Mouse (Mus musculus): ENCODE results near the gene Adgrv1.
A peak's percentile ranks its signal among the peaks of the same experiment; 100 is the strongest.

Gene Adgrv1

DNA sequence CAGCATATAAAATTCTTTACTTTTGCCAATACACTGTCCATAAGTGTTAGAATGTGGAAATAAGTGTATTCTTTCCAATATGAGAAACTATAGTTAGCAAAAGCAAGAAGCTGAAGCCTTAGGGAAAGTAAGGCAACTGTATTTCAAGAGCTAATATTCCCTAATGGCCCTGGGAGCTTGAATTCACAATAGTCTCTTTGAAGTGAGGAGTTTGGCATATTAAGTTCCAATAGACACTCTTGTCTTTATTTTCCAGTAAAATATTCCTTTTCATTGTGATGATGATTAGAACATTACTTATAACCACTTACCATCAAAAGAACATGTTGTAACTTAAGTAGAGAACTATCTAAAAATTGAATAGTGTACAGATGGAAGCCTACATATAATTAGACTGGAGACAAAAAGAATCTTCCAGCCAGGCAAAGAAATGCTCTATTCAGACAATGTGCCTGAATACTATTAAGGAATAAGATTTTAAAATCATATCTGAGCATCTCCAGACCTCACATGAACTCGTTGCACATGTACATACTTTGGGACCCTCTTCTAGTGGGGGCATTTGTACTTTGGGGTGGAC, 225.0 kb downstream of the Adgrv1 start:
- DNase-seq, result no peak

DNA sequence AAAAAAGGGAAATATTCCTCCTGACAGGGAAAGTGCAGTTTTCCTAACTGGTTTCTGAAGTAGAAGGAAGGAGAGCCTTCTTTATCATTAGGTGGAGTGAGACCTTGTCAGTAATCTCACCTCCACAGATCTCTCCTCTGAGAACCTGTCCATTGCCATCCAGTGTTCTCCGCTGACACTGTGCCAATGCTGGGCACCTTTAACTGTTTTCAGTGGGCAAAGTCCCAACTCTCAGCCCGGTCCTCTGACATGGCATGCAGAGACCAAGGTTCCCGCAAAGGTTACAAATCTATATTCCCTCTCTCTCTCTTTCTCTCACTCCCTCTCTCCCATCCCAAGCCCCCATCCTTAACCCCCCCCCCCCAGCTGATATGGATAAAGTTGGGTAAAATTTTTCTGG, 230.1 kb downstream of the Adgrv1 start:
- peak; percentile 59 for DNase-seq

DNA sequence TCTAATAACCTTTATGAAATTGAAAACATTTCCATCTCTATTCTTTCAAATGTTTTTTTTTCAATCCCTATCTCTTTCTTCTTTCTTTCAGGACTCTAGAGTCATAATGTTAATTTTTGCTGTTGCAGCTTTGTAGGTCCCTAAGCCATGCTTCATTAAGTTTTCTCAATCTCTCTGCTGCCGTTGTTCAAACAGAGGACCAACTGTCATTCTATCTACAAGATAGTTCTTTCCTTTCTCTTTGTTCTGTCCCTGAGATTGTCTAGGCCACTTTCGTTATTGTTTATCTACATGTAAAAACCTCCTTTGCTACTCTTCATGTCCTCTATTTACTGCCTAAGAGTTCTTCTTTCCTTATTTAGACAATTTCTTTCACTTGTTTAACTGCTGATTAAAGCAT, 230.8 kb downstream of the Adgrv1 start:
- no peak for DNase-seq

DNA sequence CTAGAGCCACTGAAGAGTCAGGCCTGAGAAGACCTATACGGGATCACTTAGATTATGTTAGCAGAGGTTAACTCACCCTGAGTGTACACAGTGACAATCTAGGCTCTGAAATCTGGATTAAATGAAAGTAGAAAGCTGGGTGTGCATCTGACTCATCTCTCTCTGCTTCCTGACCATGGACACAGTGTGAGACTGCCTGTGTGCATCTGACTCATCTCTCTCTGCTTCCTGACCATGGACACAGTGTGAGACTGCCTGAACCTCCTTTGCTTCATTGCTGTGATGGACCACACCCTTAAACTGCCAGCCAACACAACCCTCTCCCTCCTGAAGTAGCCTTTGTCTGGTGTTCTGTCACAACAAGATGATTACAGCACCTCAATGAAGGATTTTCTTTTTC, 231.2 kb downstream of the Adgrv1 start:
- DNase-seq, result no peak

DNA sequence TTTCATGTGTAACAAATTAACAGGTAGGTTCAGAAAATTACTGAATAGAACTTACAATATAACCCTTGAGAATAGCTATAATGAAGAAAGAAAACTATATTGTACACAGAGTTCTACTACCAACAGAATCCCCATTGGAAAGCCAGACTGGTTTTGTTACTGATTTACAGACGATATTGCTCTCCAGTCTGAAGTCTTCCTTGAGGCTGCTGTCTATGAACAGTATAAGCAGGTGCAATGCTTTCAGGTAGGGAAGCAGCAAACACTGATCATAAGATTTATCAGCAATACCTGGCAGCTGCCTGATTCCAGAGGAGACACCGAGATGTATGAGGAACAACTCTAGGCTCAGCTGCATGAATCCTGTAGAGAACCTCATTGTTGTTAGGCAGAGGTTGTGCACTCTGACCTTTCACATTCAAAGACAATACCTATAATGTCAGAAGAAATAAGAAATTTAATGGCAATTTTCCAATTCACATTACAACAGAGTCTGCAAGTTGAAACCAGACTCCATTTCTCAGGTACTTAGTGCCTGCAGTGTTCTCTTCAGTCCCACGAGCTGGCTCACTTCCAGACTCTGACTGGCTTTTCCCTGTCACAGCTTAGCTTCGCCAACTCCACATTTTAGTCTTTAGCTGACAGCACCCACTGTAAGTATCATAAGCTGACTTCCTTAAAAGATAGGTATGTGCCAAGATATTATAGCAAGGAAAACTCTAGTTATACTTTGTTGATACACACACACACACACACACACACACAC, 247.2 kb downstream of the Adgrv1 start:
- DNase-seq, result peak; percentile 76

DNA sequence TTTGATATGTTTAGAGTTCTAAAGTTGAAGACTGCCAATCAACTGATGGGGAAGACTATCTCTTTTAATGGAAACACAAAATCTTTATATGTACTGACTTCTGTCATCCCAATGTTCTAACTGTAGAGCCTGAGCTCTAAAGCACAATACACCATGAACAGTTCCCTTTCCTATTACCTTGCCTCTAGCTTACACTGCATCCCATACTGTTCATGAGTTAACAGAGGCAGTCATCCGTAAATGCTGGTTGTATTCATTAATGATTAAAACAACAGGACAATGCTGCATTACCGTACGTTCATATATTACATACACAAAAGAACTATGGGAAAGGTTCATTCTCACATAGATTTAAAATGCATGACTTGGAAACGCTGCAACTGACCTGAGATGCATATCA, 251.1 kb downstream of the Adgrv1 start:
- no peak for DNase-seq

DNA sequence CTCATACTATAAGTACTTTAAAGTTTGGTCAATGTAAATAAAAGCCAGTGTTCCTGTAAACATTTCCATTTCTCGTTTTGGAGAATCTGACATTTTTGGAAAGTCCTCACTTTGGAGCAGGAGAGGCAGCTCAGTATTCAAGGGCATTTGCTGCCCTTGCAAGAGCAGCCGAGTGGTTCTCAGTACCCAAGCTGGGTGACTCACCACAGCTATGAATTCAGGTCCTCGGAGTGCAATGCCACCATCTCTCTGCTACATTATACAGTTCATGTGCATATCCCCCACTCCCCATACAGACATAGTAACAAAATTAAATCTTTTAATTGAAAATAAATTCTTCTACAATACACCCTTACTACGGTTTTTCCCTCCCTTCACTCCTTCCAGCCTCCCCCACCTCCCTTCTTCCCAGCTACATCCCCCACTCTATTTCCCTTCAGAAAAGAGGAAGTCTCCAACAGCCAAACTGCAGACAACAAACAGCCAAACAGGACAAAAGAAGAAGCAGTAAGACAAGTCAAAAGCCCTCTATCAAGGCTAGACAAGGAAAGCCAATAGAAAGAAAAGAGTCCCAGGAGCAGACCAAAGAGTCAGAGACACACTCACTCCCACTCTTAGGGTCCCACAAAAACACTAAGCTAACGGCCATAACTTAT, 262.0 kb downstream of the Adgrv1 start:
- no peak for DNase-seq

DNA sequence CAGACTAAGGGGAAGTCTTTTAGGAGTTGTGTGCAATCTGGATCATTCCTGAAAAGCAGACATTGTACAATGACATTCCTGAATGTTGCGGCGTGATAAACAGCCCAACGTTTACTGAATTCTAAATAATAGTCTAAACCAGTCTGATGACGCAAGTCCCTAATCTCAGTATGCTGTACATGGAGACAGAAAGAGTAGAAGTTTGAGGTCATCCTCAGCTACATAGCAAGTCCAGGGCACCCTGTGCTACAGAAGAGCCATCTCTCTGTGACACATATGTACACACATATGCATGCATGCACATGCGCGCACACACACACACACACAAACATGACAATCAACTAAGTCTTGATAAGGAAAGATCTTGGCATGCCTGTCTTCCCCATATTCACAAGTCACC, 262.8 kb downstream of the Adgrv1 start:
- DNase-seq, result no peak

DNA sequence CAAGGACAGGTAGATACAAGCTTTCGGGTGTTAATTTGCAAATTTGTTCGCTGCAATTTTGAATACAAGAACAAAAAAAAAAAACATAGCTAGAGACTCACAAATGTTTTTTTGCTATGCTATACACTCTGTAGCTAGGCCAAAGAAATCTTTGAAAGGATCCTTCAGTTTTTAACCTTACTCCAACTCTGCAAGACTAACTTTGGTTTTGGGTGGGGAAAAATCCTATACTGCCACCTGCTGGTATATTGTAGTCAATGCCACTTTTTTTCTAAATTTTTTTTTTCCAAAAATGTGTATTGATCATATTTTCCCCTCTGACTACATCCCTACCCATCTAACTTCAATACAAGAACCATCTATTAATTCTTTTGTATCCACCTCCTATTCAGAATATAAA, 263.4 kb downstream of the Adgrv1 start:
- DNase-seq, result no peak

DNA sequence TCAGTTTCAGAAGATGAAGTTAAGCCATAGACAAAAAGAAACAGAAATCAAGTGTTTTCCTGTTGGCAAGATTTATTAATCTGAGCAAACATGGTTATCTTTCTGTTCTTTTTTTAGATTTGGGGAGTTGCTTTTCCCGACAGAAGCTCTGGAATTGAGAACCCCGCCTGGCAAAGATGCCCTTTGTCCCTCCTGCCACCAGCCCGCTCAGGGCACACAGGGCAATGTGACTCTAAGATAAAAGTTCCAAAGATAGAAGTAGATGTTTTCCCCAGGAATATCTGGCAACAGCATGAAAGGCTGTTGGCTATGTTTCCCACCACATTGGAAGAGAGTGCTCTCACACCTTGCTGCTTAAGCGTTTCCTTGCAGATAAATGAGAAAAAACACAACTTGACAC, 264.0 kb downstream of the Adgrv1 start:
- peak; percentile 19 for DNase-seq

DNA sequence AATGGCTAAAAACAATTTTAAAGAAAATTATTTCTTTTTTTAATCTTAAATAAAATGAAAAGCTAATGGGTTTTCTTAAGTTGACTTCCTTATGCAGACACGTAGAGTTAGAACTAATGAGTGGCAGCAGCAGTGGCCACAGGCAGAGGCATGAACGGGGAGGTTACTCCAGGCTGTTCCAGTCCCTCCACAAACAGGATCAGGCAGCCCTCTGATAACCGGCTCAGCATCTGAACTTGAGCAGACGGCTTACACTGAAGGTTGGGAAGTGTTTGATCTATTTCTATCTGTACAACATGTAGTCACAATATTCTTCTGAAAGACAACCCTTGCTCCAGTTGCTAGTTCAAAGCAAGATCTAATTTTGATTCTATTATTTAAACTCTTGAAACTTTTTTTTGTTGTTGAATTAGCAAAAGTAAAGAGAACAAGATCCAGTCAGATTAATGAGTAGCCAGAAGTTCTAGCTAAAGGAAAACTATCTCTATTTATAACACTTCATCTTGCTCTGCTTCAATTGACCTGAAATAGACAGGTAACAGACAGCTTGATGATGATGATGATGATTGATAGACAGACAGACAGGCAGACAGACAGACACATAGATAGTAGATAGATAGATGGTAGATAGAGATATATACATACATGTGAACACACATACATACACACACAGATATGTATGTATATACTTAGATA, 265.1 kb downstream of the Adgrv1 start:
- peak; percentile 27 for DNase-seq

DNA sequence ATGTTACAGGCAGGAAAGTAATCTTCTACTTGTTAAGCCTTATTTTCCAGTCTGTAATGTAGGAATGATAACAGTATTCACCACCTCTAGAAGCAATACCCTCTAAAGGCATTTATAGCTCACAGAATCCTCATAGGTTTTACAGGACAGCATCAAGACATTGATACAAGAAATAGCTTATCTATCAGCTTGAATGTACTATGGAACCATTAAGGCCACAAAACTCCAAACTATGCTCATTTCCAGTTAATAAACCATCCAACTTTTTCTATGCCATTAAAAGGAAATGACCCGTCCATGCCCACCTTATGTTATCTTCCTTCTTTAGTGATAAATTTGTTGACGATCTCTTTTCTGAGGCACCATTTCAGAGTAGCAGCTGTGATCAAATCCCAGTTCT, 272.6 kb downstream of the Adgrv1 start:
- DNase-seq, result no peak

DNA sequence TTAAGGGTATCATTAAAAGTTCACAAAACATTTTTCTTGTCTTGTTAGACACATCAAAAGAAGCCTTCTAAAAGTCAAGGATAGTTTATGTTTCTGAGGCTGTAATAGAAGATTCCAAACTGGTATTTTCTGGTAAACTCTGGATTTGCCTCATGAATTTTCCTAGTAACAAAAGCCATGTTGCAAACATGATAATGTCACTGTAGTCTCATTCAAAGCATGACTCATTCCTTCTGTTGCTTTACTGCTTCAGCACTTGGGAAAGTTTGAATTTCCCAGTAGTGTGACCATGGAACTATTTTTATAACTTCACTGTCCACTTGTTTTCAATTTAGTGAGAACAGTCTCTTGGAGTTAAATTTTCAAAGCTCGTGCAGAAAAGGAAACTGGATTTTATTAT, 274.2 kb downstream of the Adgrv1 start:
- no peak for DNase-seq

DNA sequence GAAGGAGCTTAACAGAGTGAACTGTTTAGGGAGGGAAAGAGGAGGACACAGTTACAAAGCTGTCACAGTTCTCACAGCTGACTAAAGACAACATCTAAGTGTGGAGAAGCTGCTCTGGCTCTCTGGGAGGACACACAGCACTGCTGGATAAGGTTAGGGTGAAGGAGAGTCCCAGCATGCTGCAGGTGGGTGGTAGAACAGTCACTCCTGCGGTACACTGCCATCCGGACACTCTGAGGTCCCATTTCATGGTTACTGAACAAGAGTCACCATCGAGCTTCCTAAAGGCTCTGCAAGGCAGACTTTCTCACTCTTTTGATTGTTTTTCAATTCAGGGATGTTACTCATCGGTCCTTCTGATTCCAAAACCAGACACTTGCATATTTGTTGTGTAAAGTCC, 274.6 kb downstream of the Adgrv1 start:
- DNase-seq, result no peak

DNA sequence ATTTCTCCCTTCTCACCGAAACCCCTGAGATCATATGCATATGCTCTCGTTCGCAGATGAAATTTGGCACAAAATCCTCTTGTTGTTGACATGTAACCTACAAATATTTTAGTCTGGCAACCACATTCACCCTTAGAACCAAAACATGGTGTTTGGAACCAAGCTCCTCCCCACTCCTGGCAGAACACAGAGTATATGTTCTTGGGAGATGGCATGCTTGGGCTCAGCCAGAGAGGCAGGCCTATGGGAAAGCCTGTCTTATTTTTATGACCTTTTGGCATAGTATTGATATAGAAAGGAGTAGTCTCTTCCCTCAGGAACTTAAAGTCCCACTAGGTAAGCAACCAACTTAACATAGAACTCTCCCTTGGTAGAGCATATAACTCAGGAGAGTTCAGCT, 275.7 kb downstream of the Adgrv1 start:
- DNase-seq, result no peak

DNA sequence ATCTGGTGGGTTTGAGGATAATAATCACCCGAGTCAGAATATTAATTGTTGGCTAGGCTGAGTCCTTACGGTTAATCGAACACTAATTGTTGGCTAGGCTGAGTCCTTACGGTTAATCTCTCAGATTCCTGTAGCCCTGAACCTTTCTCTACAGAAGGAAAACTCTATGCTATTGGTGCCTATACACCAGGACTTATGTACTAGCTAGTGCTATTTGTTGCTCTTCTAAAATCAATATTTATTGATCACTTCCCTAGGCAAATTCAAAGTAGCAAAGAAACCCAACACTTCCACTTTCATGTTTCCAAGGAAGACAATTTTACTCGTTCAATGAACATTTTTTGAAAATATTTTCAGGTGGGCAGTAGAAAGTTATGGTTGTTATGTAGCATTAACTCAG, 278.4 kb downstream of the Adgrv1 start:
- no peak for DNase-seq

DNA sequence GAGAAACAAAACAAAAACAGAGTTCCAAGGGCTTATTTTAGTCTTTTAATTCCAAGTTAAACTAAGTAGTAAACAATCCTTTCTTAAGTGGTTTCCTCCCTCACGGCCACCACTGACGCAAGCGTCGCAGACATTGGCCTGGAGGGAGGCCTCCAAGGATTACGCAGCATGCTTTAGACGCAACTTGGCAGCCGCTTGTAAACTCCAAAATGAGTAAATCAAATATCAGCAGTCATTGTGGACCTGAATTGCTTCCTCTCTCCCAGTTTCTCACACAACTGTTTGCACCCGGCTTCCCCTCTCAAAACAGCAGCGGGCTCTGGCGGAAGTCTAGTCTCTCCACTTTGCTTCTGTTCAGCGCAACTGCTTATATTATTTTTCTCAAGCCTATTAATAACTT, 280.7 kb downstream of the Adgrv1 start:
- DNase-seq, result peak; percentile 80

DNA sequence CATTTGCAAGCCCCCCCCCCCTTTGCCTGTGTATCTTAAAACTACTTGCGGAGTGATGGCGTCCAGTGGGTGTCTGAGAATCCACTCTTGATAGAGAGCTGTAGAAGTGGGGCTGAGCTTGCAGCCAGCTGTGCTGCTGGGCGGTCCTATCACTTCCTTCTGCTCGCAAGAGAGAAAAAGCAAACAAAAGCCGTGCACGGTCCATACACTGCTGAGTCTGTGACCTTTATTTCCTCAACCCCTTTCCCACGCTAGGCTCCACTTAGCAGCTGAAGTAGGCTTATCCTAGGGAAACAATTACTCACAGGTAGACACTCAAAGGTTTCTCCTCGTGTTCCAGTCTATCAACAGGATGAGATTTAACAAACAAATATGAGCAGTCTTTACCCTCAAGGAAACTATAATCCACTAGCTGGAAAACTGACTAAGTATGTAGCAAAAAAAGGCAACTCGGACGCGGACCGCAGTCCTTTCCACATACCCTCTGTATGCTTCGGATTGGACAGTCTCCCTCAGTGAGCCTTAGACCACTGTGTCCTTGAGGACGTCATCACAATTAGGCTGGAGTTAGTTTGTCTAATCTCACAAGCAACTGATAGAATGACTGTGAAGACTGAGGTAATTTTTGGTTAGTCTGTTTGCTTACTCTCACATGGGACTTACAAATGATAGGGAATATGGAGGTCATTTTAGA, 281.3 kb downstream of the Adgrv1 start:
- peak; percentile 67 for DNase-seq

DNA sequence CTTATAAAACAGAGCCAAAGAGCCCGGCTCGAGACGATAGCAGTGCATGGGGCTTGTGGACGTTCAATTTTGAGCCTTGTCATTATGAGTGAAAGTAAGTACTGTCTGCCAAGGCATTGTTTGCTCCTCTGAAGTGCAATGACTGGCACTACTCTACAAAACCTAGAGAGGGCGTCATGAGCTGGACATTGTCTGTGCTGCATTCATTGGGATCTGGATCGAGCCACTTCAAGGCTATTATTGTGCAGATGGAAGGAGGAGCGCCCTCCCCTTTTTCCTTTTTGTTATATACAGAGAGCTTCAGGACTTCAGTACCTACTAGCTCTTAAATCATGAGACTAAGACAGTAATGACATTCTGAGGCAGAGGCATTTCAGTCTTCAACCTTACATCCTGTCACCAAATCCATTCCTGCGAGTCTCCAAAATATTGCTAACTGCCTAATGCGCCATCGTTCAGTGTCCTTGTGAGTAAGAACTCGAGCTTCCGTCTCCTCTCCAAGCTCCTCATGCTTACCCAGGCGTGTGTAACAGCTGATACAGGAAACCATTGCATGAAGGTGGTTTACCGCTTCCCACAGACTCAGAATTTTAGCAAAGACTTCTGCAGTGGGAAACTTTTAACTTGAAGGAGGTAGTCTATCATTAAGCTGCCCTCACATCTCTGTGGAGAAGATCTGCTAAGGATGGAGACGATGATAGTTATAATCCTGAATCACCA, 285.5 kb downstream of the Adgrv1 start:
- DNase-seq, result no peak

DNA sequence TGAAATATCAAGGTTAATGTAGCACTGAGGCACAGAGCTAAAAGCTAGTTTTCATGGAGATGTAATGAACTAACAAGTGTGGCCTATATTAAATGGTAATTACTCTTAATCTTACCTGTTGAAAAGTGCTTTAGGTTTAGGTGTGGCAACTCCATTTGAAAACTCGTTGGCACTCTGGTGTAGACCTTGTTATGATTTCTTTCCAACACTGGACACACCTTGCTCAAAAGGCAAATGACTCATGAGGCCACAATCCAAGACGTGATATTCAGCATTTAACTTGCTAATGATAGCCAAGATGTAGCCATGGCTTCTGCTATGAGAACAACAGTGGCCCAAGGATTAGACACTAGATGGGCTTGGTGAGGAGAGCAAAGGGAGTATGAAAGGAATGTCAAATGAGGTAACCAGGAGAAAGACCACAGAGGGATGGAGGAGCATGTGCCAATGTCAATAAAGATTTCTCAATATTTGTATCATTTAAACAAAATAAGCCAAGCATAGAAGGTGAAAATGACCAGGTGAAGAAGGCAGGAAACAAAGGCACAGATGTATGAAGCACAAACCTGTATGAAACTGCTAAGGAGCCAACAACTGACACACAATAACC, 289.9 kb downstream of the Adgrv1 start:
- no peak for DNase-seq

DNA sequence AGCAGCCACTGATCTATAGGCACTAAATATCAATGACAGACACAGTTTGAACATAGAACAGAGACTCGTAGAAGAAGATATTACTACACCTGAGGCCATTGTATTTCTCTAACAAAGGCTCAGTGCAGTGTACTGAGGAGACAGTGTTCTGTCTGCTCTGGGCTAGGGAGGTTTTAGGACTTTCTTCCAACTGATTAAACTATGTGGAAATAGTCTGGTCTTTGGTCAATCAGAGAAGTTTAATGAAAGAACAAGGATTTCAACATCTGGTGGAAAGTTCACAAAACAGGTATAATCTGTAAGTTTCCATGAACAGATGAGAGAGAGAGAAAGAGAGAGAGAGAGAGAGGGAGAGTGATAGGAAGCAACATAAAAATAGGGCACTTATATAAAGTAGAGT, 297.7 kb downstream of the Adgrv1 start:
- DNase-seq, result no peak

DNA sequence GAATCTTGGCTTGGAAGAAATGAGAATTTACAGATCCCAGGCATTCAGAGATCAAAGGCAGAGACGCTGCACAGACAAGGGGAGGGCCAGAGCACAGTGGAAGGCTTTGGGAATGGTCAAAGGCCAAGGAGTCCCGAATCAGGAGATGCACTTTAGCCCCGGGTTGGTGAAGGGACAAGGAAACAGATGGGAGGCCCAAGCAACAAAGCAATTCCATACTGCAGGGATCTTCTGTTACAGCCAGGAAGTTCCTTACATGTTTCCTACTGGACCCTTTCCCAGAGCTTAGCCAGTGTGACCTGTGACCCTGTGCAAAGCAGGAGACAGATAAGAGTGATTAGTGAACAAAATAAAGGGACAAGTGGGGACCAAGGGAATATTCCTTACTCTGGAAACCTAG, 300.9 kb downstream of the Adgrv1 start:
- peak; percentile 74 for DNase-seq
